Mouse (Mus musculus) CH12F3 (cell line): ENCODE measurements around the gene Cebpg.

ENCODE experiments used
- in situ Hi-C: fragments of 300-500 bp; cut with MboI; formaldehyde crosslinking; loops from 2 replicates; pipeline ENCODE4 v1.14.3; 2020; ENCODE audit warnings: low sequenced_read_pairs

The Cebpg gene

DNA sequence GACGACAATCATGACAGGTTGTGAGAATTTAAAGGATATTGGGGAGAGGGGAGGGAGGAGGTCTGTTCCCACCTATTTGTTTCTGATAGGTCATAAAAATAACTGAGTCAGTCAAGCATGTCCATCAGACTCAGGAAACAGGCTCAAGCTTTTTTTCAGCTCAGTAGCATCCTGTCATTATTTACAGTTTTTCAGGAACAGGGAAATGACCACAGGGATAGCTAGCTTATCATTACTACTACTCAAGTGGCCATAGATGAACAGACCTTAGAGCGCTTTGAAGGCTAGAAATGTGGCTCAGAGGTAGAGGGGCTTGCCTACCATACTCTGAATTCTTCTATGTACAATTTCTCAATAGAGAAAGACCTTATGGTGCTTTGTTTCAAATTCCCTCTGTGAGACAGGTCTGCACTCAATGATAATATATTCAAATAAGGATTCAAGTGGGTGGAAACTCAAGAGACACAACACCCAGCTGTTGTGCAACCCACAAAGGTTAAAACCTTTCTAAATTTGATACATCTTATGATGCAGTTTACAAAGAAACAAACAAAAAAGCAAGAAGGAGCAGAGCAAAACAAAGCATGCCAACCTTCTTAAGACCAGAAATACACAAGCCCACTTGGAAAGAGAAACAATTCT lies 1.3 kb downstream of the Cebpg start:
- in situ Hi-C loops, result no loop called here

DNA sequence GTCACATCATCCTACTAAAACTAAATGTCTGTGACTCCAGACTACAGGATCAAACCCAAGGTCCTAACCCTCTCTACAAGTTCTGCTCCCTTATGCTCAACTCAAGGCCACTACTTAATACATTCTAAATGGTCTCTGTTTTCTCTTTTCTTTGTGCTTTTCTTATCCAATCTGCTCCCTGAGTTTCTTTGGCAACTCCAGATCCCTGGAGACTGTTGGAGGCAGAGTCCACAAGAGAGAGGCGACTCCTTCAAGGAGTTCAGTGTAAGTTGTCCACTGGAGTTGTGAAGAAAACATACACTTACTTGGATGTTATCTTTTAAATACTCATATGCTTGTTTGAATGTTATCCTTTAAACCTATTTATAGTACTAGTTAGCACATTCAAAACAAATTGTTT lies 2.1 kb downstream of the Cebpg start:
- in situ Hi-C loops, result no loop called here

DNA sequence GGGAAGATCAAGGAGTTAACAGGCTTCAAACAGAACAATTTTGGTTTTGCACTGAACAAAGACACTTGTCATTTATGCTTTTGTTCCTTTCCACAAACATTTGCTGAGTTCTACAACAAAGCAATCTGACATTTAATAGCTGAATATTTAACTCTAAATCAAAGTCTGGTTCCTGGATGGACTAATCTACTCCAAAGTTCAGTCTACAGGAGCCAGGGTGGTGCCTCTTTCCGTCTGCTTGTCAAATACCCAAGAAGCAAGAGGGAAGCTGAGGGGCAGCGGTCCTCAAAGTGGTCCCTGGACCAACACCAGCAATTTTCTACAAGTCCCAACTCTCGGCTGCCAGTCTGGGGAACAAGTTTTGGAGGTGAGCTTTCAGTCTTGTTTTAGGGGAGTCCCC lies 3.2 kb downstream of the Cebpg start:
- in situ Hi-C loops, result no loop called here

DNA sequence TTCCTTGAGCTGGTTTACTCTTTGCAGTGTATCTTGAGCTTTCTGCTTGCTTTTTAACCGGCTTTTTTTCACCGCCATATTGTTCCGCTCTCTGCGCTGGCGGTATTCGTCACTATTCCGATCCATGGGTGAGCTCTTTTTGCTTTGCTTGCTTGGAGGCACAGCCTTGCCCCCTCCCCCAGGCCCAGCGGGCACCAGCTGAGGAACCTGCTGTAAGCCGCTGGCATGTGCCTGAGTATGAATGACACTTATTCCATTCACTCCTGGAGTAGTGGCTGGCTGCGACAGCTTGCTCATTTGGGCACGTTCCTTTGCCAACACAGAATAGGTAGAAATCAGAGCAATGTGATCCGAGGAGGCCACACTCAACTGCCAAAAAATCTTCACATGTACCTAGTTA lies 5.8 kb downstream of the Cebpg start:
- in situ Hi-C loops, result no loop called here

DNA sequence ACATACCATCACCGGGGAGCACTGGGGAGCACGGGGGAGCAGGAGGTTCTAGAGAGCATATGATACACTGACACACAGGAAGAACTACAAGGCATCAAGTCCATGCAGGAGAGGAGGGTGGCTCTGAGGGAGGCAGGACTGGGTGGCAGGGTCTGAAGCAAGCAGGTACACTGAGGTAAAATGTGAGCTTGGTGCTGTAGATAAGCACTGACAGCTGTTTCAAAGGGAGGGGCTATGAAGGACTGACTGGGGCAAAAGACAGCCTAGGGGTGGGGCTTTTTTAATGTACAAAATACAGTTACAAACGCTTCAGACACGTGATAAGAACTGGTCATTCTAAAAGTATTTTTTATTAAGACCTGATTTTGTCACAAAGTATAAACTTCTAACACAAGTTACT lies 10.3 kb downstream of the Cebpg start:
- in situ Hi-C loops, result no loop called here

DNA sequence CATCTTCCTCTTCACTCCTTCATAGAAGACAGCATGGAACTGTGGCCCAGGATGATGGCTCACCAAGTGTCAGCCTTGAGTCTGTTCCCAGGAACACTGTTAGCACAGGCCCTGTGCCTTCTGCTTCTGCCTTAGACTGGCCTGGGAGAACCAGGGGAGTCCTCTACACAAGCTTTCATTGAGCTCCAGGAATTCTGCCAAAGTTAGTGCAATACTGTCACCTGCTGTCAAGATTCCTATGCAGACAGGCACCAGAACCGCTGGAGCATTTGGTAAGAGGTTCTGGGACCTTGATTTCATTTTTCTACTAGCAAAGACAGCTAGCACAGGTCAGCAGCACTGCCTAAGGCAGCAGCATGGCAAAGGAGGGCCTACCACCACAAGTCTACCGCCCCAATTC lies 11.7 kb downstream of the Cebpg start:
- in situ Hi-C loops, result no loop called here

DNA sequence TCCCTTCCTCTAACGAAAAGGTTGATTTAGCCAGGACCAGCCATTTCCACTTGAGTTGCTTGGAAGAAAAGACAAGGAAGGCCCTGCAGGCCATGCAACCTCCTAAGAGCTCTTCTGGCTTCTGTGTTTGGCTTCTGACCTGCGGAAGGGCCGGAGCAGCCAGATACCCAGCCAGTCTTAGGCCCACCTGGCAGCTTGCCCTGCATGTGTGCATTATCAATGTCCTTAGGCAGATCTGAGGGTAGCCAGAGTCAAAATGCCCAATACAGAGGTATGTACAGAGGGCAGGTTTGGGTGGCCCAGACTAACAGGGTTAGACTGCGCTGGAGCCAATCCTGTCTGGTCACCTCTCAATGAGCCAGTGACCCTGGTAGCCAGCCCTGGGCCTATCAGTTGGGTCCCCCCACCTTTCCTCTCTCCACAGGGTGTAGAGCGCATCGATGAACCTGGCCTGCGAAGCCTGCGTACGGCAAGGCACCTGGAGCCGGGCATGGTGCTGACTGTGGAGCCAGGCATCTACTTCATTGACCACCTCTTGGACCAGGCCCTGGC lies 13.0 kb downstream of the Cebpg start:
- in situ Hi-C loops, result no loop called here

DNA sequence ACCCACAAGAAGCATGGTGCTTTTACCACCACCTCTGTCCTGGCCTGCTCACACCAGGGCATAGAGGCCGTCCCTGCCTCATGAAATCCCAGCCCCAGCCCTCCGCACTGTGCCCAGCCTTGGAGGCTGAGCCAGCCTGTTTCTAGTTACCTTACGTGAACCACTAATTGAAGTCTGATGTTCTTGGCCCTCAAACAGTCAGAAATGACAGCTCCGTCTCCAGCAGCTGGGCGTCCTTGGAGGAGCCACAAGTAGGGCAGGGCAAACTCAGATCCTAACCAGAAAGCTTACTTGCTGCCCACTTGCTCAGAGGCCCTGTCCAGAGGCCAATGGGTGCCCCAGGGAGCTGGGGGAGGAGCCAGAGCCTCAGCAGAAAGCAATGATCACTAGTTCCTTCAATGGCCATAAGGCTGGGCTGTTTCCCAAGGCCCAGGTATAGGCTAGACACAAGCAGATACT lies 13.6 kb downstream of the Cebpg start:
- in situ Hi-C loops, result no loop called here

DNA sequence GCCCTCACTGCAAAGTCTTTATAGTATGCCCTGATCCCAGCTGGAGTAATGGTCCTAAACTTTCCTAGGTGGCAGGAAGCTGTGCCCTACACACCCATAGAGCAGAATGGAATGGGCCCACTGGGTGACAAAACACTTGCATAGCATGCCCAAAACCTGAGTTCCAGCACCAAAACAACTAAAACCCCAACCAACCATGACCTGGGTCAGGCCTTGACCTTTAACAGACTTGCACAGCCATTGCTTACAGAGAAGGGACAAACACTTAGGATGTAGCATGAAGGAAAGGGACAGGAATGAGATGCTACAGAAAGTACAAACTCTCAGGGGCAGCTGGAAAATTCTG lies 14.2 kb downstream of the Cebpg start:
- in situ Hi-C loops, result no loop called here

DNA sequence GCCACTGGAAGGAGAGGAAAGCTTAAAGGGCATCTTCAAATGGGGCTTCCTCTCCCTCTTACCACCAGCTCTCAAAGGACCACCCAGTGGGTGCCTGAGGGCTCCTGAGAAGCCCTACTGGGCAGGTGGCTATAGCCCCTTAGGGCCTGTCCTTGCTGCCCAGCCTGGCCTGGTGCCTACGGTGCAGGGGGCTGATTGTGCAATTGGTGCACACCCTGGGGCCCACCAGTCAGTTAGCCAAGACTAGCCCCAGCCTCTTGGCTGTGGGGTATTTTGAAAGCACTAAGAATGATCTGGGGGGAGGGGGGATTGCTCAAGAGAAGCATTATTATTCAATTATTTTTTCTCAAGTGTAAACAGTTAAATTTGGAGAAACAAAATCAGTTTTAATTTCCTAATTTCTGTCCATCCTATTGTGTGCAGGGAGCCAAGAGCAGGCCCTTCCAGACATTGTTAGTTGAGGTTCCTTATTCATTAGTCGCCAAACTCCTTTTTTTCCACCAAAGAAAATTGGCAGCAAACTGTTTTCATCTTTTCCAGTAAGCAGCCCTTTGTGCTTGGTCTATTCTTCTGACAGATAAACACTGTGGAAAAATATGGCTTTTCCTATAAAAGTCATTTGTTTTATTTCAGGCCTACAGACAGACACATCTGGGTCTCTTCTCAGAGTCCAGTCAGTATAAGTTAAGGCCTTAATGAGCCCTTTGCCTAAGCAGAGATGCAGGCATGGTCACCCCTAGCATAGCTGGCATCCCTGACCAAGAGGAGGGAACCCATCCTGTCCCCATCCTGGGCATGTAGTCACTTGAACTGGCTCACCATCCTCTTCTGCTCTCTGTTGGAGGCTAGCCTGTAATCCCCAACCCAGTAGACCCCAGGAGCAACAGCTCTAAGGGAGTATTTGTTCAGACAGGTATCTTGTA lies 14.8 kb downstream of the Cebpg start:
- in situ Hi-C loops, result no loop called here

DNA sequence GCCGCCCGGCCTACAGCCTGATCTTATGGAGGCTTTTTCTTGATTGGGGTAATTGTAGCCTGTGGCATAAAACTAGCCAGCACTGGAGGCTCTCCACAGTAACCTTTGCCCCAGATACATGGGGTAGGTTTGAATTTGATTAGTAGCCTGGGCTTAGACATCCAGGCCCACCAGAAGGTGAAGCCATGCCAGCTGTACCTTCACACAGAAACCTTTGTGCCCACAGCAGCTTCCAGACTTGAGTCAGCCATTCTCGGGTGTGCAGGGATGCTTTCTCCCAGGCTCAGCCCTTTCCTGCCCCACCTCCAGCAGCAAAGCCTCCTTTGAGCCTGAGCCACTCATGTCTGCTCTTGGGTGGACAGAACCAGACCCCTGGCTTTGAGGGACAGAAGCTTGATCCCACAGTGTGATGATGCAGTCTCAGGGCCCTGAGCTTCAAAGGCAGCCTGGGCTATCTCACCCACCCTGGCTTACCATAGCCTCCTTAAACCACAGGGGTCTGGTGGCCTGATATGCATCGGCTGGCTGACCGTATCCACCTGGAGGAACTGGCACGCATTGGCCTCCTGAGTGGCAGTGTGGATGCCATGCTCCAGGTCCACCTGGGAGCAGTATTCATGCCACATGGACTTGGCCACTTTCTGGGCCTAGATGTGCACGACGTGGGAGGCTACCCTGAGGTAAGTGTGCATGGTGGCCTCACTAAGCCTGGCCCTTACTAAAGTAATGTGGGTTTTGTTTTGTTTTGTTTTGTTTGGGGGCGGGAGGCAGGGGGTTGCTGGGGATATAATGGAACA lies 16.0 kb downstream of the Cebpg start:
- in situ Hi-C loops, result no loop called here

DNA sequence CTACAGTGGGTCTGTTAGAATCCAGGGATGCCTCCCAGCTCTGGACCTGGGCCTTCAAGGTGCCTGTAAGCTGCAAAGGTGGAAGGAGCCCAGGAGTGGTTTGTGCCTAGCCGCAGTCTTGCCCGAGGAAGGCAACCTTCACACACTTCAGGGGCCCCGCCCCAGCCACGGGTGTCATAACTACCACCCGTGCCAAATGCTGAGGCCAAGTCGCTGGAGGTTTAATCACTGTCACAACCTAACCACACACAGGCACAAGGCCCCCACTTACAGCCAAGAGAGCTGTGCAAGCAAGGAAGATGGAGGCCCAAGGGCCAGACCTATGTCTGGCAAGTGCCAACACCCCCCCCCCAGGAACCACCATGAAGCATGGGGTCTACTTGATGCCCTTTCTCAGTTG lies 19.0 kb downstream of the Cebpg start:
- in situ Hi-C loops, result loop anchor here (5.0 kb wide), 1 partner anchor 130 kb away; no protein-coding TSS in a partner anchor

DNA sequence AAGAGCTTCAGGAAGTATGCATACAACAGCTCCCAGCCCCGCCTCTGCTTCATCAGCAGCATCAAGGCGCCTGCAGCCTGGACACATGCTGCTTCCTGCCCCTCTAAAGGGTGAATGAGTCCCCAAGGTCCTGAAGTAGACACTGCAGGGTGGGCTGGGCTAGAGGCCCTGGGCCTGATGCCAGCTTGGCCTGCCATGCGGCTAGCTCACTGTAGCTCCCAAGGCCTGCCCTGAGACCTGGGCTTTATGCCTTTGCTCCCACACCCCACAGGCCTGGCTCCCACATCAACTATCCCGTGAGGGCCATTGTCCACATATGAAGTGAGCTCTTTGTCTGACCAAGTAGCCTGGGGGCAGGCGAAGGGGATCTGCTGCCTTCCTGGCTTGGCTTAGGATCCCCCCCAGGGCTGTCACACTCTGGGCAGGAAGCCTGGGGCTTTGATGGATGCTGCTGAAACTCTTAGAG lies 20.1 kb downstream of the Cebpg start:
- in situ Hi-C loops, result loop anchor here (5.0 kb wide), 1 partner anchor 131 kb away; no protein-coding TSS in a partner anchor

DNA sequence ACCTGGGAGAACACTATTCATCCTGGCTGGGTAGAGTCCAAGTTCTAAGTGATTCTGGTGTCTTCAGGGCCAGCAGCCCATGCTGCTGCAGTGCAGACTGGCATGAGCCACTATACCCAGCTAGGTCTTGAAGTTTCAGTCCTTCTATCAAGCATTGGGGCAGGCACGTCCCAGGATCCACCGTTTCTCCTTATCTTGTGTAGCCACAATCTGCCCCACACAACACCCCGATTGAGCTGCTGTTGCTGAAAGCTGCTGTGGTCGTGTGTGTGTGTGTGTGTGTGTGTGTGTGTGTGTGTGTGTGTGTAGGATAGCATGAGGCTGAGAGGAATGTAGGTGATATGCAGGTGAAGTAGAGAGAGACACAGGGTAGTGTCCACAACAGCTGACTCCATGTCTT lies 20.8 kb downstream of the Cebpg start:
- in situ Hi-C loops, result loop anchor here (5.0 kb wide), 1 partner anchor 132 kb away; no protein-coding TSS in a partner anchor

DNA sequence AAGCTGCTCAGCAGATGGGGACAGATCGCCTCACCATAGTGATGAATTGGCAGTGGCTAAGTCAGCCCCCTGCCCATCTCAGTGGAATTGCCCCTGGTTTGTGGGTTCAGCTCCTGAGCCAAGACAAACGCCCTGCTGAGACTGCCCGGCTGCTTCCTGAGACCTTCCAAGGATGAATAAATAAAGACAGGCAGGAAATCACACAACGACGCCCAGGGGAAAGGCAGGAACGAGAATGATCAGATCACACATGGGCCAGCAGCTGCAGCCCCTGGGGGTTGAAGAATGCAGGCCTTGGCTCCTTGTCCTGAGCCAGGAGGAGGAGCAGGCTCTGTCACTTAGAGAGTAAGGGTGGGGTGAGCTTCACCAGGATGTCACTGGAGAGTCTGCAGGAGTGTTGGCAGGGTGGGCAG lies 21.2 kb downstream of the Cebpg start:
- in situ Hi-C loops, result loop anchor here (5.0 kb wide), 1 partner anchor 132 kb away; no protein-coding TSS in a partner anchor

DNA sequence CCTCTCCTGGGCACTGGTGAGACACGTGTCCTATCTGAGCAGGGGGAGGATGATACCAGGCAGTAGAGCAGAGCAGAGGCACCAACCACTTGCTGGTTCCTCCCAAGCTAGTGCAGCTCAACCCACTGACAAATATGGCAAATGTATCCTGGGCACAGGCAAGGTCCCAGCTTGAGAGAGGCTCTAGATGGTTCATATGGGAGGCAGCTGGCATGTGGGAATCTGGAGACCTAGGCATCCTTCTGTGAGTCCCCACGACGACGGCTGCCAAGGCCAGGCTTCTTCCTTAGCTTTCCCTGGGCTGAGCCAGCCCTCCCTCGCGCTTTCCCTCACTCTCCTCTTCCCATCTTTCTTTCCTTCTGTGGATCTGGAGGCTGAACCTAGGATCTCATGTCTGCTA lies 25.8 kb downstream of the Cebpg start:
- in situ Hi-C loops, result no loop called here

DNA sequence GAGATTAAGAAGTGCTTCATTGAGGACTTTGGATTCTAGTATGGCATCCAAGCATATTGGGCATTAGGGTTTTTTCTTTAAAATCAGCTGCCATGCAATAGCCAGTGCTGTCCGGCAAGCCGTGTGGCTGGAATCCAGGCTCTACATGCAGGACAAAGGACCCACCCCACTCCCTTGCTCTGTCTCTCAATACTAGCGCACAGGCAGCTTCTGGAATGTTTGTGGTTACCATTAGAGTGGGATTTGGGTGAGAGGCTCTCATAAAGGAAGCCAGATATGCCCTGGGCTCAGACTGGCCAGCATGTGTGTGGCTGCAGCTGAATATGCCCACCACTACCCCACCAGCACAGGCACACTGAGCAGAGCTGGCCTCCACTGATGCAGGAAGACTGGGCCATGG lies 26.7 kb downstream of the Cebpg start:
- in situ Hi-C loops, result no loop called here

DNA sequence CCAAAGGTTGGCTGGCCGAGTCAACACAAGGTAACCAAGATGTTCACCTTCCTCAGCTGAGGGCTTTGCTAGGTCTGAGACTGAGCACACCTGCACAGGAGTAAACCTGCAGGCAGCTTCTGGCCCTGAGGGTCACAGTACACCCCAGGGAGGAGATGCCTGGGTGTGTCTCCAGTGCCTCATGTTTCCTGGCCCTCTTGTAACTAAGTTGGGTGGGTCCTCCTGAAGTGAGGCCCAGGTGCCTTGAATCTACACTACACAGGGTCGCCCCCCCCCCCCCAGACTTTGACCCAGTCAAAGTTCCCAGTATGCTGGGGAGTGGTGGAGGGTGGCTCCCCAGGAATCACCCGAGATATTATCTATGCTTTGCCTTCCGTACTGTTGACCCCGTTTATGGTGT lies 27.1 kb downstream of the Cebpg start:
- in situ Hi-C loops, result no loop called here

DNA sequence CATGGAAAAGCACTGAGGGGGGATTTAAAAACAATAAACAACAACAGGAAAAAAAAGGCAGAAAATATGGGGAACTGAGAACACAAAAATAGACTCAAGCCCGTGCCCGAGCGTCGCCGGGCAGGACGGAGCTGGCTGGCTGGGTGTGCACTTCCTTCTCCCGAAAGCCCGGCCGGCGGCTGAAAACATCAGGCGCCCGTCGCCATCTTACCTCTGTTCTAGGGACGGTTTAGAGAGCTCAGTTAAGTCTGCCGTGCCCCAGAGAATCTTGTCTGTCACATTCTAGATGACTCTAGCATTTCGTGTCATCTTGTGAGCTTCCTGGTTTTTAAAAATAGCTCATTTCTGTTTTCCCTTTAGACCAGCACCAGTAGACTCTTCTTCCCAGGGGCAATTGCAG lies 27.8 kb downstream of the Cebpg start:
- in situ Hi-C loops, result no loop called here

DNA sequence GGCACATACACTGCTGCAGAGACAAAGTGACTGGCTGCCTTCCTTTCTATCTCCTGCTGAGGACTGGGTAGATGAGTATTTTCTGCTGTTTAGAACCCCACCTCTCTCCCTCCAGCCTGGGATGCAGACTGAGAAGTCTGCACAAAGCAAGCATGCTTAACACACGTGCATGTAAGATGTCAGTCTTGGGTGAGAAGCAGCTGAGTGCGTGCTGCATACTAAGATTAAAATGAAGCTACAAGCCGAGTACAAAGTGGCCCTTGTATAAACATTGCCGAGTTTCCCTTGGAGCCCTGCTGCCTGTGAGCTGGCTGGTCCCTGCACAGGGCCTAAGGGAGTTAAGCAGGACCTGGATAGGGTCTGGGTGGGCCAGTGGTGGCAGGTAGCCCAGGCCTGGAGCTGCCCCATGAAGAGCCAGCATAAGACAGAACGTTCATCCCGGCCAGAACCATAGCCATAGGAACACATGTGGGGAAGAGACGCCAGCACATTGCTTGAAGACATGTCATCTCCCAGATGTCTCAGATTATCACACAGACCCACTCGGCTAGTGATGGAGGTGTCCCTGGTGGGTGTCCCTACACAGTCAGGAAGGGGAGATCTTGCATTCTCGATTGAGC lies 28.5 kb downstream of the Cebpg start:
- in situ Hi-C loops, result no loop called here
